Mouse (Mus musculus) stomach, adult 2 months (tissue): ENCODE data around the gene Cnrip1. TPM values are rescaled to one million over a fixed set of nuclear protein-coding genes. Genes with fewer than 3 reads are reported as not detected.

ENCODE experiments used
- polyA plus RNA-seq: library from polyadenylated mRNA; depleted of rRNA; stranded (reverse); fragments of >200 nt; gene quantifications from 2 replicates; pipeline ENCODE4 v1.2.3, GENCODE M21; 2012; rRNA removed

Gene Cnrip1
- polyA plus RNA-seq = 3.3 and 4.7 TPM in 2 replicates

GRCm38 (mm10) chr11:17051545-17052475 is at the start of gene Cnrip1, which contains the start of gene Plek:
TSS of gene Cnrip1 (plus strand) at chr11:17051586.
TSS of gene Plek (minus strand) at chr11:17052381.

Other genes with a start within 250 kb of the Cnrip1 start
- gene Fbxo48, start 100.2 kb upstream of the Cnrip1 start, polyA plus RNA-seq = not detected in 2 replicates
- gene Plek, start 795 bp downstream of the Cnrip1 start, polyA plus RNA-seq = 0.06 and 0.14 TPM in 2 replicates
- 46.6 and 79.1 TPM in 2 replicates for gene Ppp3r1, start 107.7 kb downstream of the Cnrip1 start, polyA plus RNA-seq
- 2.8 and 3.2 TPM in 2 replicates for gene Wdr92, start 130.5 kb downstream of the Cnrip1 start, polyA plus RNA-seq
- gene Pno1, start 160.0 kb downstream of the Cnrip1 start, polyA plus RNA-seq = 0.71 and 0.78 TPM in 2 replicates
- 2.5 and 3.0 TPM in 2 replicates for gene C1d, start 206.0 kb downstream of the Cnrip1 start, polyA plus RNA-seq